Mouse (Mus musculus) liver, embryonic 13.5 days (tissue): Measurements from ENCODE around the gene Myod1. TPM values are rescaled to one million over a fixed set of nuclear protein-coding genes. Genes with fewer than 3 reads are reported as not detected.

ENCODE experiments used
- ATAC-seq: fragments of 200-750 bp; cut with Nextera tagmentation; 2 replicates; pipeline ENCODE4 v1.8.0; 2017; ENCODE audit warnings: low read depth, mild to moderate bottlenecking, moderate number of reproducible peaks, moderate library complexity
- DNase-seq: peaks from one replicate; pipeline ENCODE4 v3.0.0; 2022
- H3K27ac ChIP-seq: fragments of 300-500 bp; sonication (generic); 2 replicates; pipeline ENCODE4 v1.5.1; 2015; ENCODE audit warnings: moderate library complexity, mild to moderate bottlenecking, inconsistent platforms
- H3K27me3 ChIP-seq: fragments of 300-500 bp; sonication (generic); 2 replicates; pipeline ENCODE4 v1.6.1; 2015; ENCODE audit warnings: mild to moderate bottlenecking, inconsistent platforms
- H3K36me3 ChIP-seq: fragments of 300-500 bp; sonication (generic); 2 replicates; pipeline ENCODE4 v1.6.1; 2015; ENCODE audit warnings: mild to moderate bottlenecking, inconsistent platforms
- H3K4me1 ChIP-seq: fragments of 300-500 bp; sonication (generic); replicated peaks from 2 replicates; pipeline ENCODE4 v1.6.1; 2015; ENCODE audit warnings: inconsistent platforms
- H3K4me2 ChIP-seq: fragments of 300-500 bp; sonication (generic); 2 replicates; pipeline ENCODE4 v1.6.1; 2015; ENCODE audit warnings: inconsistent platforms, mild to moderate bottlenecking, moderate library complexity
- H3K4me3 ChIP-seq: fragments of 300-500 bp; sonication (generic); replicated peaks from 2 replicates; pipeline ENCODE4 v1.5.1; 2015; ENCODE audit warnings: mild to moderate bottlenecking, inconsistent platforms
- H3K9ac ChIP-seq: fragments of 300-500 bp; sonication (generic); 2 replicates; pipeline ENCODE4 v1.6.1; 2015; ENCODE audit warnings: mild to moderate bottlenecking, inconsistent platforms
- H3K9me3 ChIP-seq: fragments of 300-500 bp; sonication (generic); replicated peaks from 2 replicates; pipeline ENCODE4 v1.6.1; 2016; ENCODE audit warnings: inconsistent platforms
- WGBS: fragments of 180-500 bp; shearing (Covaris S2); methylation state at CpG from one replicate; pipeline ENCODE4 v1.1.7; 2015; ENCODE audit not compliant: insufficient replicate concordance; 5-methylcytosine and 5-hydroxymethylcytosine counted together
- polyA plus RNA-seq: library from polyadenylated mRNA; unstranded; fragments of >200 nt; fragmentation: Nextera tagmentation; extraction: Ambion mirVana; gene quantifications from 2 replicates; pipeline ENCODE4 v1.2.1, GENCODE M21; 2015

Myod1 gene
- polyA plus RNA-seq, 1 experiment from 2014 or later: 1.2 TPM

DNA sequence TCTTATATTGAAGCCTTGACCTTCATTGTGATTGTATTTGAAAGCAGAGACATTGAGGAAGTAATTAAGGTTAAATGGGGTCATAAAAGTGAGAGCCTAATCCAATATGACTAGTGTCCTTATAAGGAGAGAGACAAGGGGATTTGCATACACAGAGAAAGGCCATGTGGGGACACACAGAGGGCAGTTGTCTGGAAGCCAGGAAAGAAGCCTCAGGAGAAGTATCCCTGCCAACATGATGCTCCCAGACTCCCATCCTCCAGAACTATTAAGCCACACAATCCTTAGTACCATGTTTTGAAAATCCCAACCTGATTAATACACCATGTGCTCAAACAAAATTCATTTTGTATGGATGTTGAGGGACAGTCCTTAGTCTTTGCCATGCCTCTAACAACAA is 14.5 kb upstream of the Myod1 start:
- ATAC-seq (no peak), DNase-seq (no peak)
- H3K27ac ChIP-seq: no peak overlapping the region
- H3K4me2 ChIP-seq: no peak overlapping the region
- no peaks in the 10 kb centered on the region for H3K9me3 ChIP-seq
- H3K4me1 ChIP-seq: no peaks in the 10 kb centered on the region
- no peak overlapping the region for H3K4me3 ChIP-seq
- no peak overlapping the region for H3K9ac ChIP-seq
- no peaks in the 10 kb centered on the region for H3K36me3 ChIP-seq
- no peaks in the 10 kb centered on the region for H3K27me3 ChIP-seq

- Histone ChIP-seq H3K36me3 (no peaks in the 10 kb centered on the region), H3K4me2 (no peak overlapping the region), H3K9me3 (no peaks in the 10 kb centered on the region), H3K27ac (no peak overlapping the region), H3K27me3 (no peaks in the 10 kb centered on the region), H3K4me3 (no peak overlapping the region), H3K9ac (no peak overlapping the region), H3K4me1 (no peaks in the 10 kb centered on the region)
- DNase-seq (no peak), ATAC-seq (no peak)
- 41% methylated on average over 5 of the region's 5 CpGs for WGBS
These were observed 12.1 kb upstream of the Myod1 start for GRCm38 (mm10) chr7:46364154-46364553.

- H3K27me3 ChIP-seq: no peaks in the 10 kb centered on the region
- H3K9me3 ChIP-seq: no peaks in the 10 kb centered on the region
- ATAC-seq (no peak), DNase-seq (no peak)
- no peak overlapping the region for H3K4me2 ChIP-seq
- WGBS: 63% methylated on average over 1 of the region's 1 CpGs
- no peak overlapping the region for H3K27ac ChIP-seq
- H3K36me3 ChIP-seq: no peaks in the 10 kb centered on the region
- H3K4me1 ChIP-seq: no peaks in the 10 kb centered on the region
- H3K9ac ChIP-seq: no peak overlapping the region
- no peak overlapping the region for H3K4me3 ChIP-seq
These were observed 10.5 kb upstream of the Myod1 start for GRCm38 (mm10) chr7:46365810-46366209.

- ATAC-seq (no peak), DNase-seq (no peak)
- no peak overlapping the region for H3K4me3 ChIP-seq
- WGBS: 55% methylated on average over 4 of the region's 4 CpGs
- no peaks in the 10 kb centered on the region for H3K36me3 ChIP-seq
- no peaks in the 10 kb centered on the region for H3K4me1 ChIP-seq
- H3K9me3 ChIP-seq: no peaks in the 10 kb centered on the region
- peaks cover 17% of the 10 kb centered on the region for H3K27me3 ChIP-seq
- H3K4me2 ChIP-seq: no peak overlapping the region
- H3K27ac ChIP-seq: no peak overlapping the region
- H3K9ac ChIP-seq: no peak overlapping the region
These were observed 5.2 kb upstream of the Myod1 start for GRCm38 (mm10) chr7:46371104-46371503.

- peaks cover 61% of the 10 kb centered on the region for H3K27me3 ChIP-seq
- DNase-seq: no peak
- no peak overlapping the region for H3K27ac ChIP-seq
- H3K9ac ChIP-seq: no peak overlapping the region
- H3K4me3 ChIP-seq: no peak overlapping the region
- WGBS: under 1% methylated on average over 33 of the region's 33 CpGs
- no peak for ATAC-seq
- H3K4me2 ChIP-seq: no peak overlapping the region
- no peaks in the 10 kb centered on the region for H3K9me3 ChIP-seq
- no peaks in the 10 kb centered on the region for H3K36me3 ChIP-seq
- no peaks in the 10 kb centered on the region for H3K4me1 ChIP-seq
These were observed 703 bp downstream of the Myod1 start for GRCm38 (mm10) chr7:46377008-46377346.

- no peak overlapping the region for H3K4me2 ChIP-seq
- DNase-seq (no peak), ATAC-seq (no peak)
- H3K9me3 ChIP-seq: no peaks in the 10 kb centered on the region
- H3K27ac ChIP-seq: no peak overlapping the region
- H3K9ac ChIP-seq: no peak overlapping the region
- H3K4me3 ChIP-seq: no peak overlapping the region
- WGBS: 4% methylated on average over 22 of the region's 22 CpGs
- H3K36me3 ChIP-seq: no peaks in the 10 kb centered on the region
- H3K4me1 ChIP-seq: no peaks in the 10 kb centered on the region
- peaks cover 60% of the 10 kb centered on the region for H3K27me3 ChIP-seq
These were observed 1.8 kb downstream of the Myod1 start for GRCm38 (mm10) chr7:46378123-46378522.

DNA sequence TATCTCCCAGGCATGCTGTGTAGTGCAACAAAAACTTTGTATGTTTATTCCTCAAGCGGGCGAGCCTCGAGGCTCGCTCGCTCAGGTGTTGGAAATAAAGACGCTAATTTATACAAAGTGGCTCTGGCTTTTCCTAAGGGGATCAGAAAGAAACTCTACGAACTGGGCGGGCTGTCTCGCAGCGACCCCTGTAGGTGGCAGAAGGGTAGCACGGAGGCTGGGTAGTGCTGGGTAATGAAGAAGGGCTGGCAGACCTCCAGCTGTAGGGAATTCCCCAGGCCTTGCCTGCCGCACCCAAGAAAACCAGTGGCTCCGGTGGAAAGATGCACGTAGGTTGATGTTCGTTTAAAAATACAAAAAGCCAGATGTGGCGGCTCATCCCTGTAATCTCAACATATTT is 2.7 kb downstream of the Myod1 start:
- Histone ChIP-seq H3K27ac (no peak overlapping the region), H3K9ac (no peak overlapping the region), H3K4me2 (no peak overlapping the region), H3K4me1 (no peaks in the 10 kb centered on the region), H3K36me3 (no peaks in the 10 kb centered on the region), H3K9me3 (no peaks in the 10 kb centered on the region), H3K27me3 (peaks cover 56% of the 10 kb centered on the region), H3K4me3 (no peak overlapping the region)
- 12% methylated on average over 16 of the region's 16 CpGs for WGBS
- no peak for DNase-seq
- ATAC-seq: no peak

DNA sequence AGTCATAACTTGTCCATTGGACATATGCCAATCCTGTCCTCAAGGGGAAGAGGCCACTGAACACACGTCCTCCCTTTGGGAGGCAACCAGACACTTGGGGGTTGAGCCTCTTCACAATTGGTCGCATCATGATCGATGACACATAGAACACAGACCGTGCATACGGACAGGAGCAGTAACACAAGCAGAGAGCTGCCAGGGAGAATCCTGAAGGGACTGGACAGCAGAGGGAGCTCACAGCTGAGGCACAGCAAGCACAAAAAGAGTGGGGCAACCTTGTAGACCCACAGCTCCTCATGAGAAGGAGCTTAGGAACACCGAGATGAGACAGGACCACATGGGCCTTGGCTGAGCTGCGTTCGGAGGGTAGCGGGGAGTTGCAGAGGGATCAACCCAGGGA is 4.4 kb downstream of the Myod1 start:
- Histone ChIP-seq H3K9me3 (no peaks in the 10 kb centered on the region), H3K9ac (no peak overlapping the region), H3K36me3 (no peaks in the 10 kb centered on the region), H3K4me2 (no peak overlapping the region), H3K4me1 (no peaks in the 10 kb centered on the region), H3K27ac (no peak overlapping the region), H3K4me3 (no peak overlapping the region), H3K27me3 (peaks cover 48% of the 10 kb centered on the region)
- ATAC-seq (no peak), DNase-seq (no peak)
- WGBS: 57% methylated on average over 9 of the region's 9 CpGs

GRCm38 (mm10) chr7:46387430-46387829 is 11.2 kb downstream of the Myod1 start:
- ATAC-seq (no peak), DNase-seq (no peak)
- Histone ChIP-seq H3K9me3 (no peaks in the 10 kb centered on the region), H3K27ac (no peak overlapping the region), H3K27me3 (no peaks in the 10 kb centered on the region), H3K4me3 (no peak overlapping the region), H3K4me1 (no peaks in the 10 kb centered on the region), H3K4me2 (no peak overlapping the region), H3K36me3 (no peaks in the 10 kb centered on the region), H3K9ac (no peak overlapping the region)
- 67% methylated on average over 3 of the region's 3 CpGs for WGBS

DNA sequence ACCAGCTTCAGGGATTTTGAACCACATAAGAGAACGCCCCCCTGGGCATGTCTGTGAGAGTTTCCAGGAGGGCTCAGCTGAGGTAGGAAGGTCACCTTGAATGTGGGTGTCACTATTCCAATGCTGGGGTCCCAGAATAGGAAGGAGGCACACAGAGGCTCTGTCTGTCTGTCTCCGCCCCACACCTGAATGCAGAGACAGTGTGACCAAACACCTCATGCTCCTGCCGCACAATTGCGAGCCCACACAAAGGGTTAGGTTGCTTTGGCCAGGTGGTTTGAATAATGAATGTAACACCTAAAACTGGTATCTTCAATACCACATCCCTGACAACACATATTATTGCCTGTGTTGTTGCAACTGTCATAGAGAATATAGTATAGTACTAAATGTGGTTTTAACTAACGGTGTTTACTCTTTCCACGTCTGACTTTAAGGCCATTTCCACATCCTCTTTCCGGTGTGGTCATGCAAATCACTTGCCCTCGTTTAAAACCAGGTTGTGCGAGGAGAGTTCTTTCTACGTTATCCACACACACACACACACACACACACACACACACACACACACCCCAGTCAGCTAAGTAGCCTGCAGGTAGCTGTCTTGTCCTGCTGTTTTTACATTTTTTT is 13.3 kb downstream of the Myod1 start:
- 52% methylated on average over 10 of the region's 10 CpGs for WGBS
- no peaks in the 10 kb centered on the region for H3K4me1 ChIP-seq
- H3K9me3 ChIP-seq: no peaks in the 10 kb centered on the region
- H3K27me3 ChIP-seq: peaks cover 11% of the 10 kb centered on the region
- no peak overlapping the region for H3K9ac ChIP-seq
- no peak overlapping the region for H3K4me3 ChIP-seq
- ATAC-seq: no peak
- no peaks in the 10 kb centered on the region for H3K36me3 ChIP-seq
- H3K27ac ChIP-seq: no peak overlapping the region
- H3K4me2 ChIP-seq: no peak overlapping the region
- DNase-seq: no peak

- WGBS: 50% methylated on average over 4 of the region's 4 CpGs
- H3K9ac ChIP-seq: no peak overlapping the region
- H3K4me1 ChIP-seq: no peaks in the 10 kb centered on the region
- H3K9me3 ChIP-seq: no peaks in the 10 kb centered on the region
- no peak overlapping the region for H3K27ac ChIP-seq
- no peak overlapping the region for H3K4me3 ChIP-seq
- no peak for ATAC-seq
- H3K36me3 ChIP-seq: no peaks in the 10 kb centered on the region
- H3K4me2 ChIP-seq: no peak overlapping the region
- no peak for DNase-seq
- H3K27me3 ChIP-seq: peaks cover 17% of the 10 kb centered on the region
These were observed 14.0 kb downstream of the Myod1 start for GRCm38 (mm10) chr7:46390226-46390625.

- DNase-seq (no peak), ATAC-seq (no peak)
- no peak overlapping the region for H3K27ac ChIP-seq
- no peak overlapping the region for H3K9ac ChIP-seq
- H3K27me3 ChIP-seq: peaks cover 32% of the 10 kb centered on the region
- H3K4me3 ChIP-seq: no peak overlapping the region
- no peaks in the 10 kb centered on the region for H3K9me3 ChIP-seq
- H3K4me2 ChIP-seq: no peak overlapping the region
- 22% methylated on average over 5 of the region's 5 CpGs for WGBS
- H3K4me1 ChIP-seq: no peaks in the 10 kb centered on the region; the same call in 1 of the 2 replicates
- no peaks in the 10 kb centered on the region for H3K36me3 ChIP-seq
These were observed 15.4 kb downstream of the Myod1 start for GRCm38 (mm10) chr7:46391701-46392100.
